Mouse (Mus musculus) A20 (cell line): ENCODE measurements at regions not wholly inside any gene's neighbourhood (a gene's known extent, or its start where the extent isn't known, plus 50 kb on each side); places are given as distances from the start of the nearest gene placed in this dataset.

Source experiments
- DNase-seq: peaks from one replicate; pipeline ENCODE4 v3.0.0-alpha.2; 2011; ENCODE audit warnings: low read depth, low spot score

DNA sequence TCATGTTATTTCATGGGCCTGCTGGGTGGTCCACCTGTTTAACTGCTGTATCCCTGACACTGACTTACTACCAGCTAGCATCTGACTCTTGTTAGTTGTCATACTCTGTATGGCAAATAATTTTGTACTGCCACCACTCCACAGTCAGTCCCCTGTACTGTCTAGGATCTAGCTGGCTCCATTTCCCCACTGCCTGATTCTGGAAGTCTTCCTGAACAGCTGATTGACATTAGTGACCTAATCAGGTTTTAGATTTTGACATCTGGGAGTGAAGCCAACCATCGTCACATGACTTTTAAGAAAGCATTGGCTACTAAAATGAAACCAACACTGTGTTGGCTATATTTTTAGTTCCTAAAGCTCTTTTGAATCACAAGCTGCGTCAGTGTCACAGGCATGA is 711.3 kb downstream of the Bcl11a start:
- no peak for DNase-seq

DNA sequence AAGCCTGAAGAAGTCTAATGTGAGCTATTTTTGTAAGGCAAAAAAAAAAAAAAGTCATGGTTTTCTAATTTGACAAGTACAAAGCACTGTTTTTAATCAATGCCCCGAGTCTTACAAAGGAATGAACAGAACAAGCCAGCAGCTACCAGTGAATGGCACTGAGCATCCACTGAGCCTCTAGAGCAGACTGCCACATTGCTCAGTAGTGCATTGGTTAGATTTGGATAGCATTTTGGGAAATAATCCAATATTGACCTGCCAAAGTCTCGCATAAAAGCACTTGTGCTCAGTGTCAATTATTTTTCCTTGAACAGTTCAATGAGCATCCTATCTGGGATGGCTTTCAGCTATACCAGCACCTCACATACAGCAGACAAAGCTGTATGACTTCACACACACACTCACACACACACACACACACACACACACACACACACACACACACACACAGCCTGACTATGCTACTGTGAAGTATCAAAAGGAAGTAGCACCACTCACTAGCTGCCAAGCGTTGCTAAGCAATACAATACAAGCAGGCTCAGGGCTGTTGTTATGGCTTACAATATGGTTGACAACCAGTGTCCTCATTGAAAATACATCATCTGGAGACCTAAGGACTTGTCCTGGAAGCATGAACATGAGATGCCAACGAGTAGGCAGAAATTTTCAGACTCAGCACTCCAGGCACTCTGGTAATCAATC is 717.8 kb downstream of the Bcl11a start:
- DNase-seq: no peak

DNA sequence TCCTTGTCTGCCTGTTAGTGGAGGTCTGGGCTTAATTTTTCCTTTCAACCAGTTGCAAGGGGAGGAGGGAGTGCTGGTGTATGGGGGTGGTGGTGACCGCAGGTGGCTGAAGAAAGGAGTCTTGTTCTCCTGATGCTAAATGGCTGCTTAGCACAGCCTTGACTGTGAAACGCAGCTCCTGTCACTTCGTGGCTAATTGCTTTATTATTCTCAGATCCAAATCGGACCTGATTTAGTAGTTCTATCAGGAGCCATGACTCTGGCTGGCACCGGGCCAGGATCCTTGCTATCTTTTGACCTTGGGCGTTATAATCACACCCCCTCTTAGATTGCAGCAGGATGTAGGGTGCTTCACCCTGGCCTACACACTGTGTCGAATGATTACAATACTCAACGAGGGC is 726.8 kb downstream of the Bcl11a start:
- DNase-seq: no peak

DNA sequence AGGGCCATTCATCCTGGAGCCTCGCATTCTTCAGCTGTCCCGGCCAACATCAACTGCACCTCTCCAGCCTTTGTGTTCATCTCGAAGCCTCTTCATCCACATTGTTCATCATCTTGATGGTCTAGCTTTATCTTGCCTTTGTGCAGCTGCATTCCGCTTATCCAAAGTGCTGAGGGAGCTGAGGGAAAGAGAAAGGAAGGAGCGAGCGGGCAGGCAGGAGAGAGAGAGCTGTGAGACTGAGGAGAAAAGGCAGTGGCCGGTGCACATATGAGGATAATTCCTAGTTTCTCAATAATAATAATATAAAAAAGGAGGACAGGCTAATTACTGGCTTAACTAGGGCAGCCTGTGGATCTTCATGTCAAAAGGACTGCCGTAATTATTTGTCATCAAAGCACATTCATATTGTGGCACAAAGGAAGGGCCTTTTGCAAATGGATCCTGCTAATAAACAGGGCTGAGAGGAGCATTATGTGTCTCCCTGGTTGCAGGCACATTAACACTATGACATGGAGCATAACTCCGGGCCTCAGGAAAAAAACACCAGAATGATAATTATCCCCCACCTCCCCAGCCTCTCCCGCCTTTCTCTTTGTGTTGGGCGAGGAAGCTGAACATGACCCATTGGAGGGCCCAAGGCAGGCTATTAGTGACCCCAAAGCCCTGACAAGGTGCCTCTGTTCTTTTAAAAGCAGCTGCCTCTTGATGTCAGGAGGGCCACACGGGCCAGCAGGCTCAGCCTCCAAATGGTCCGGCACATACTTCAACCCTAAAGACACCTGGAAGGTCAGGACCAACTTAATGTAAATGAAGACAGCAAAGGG is 751.9 kb downstream of the Bcl11a start:
- no peak for DNase-seq

DNA sequence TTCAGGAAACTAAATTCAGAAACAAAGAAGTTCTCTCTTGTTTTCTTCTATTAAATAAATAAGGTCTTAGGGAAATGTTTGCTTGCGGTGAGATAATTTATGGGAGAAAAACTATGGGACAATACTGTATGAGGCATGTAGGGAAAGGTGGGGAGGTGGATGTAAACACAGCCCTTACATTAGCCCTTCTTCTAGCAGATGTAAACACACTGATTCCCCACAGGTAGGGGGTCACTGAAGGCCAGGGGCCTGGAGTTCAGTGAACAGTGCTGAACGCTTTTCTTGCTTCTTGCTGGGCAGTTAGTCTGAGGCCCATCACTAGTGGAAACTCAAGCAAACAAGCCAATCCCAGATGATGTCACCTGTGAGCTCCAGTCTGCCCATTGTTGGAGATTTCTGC is 752.6 kb downstream of the Bcl11a start:
- no peak for DNase-seq

DNA sequence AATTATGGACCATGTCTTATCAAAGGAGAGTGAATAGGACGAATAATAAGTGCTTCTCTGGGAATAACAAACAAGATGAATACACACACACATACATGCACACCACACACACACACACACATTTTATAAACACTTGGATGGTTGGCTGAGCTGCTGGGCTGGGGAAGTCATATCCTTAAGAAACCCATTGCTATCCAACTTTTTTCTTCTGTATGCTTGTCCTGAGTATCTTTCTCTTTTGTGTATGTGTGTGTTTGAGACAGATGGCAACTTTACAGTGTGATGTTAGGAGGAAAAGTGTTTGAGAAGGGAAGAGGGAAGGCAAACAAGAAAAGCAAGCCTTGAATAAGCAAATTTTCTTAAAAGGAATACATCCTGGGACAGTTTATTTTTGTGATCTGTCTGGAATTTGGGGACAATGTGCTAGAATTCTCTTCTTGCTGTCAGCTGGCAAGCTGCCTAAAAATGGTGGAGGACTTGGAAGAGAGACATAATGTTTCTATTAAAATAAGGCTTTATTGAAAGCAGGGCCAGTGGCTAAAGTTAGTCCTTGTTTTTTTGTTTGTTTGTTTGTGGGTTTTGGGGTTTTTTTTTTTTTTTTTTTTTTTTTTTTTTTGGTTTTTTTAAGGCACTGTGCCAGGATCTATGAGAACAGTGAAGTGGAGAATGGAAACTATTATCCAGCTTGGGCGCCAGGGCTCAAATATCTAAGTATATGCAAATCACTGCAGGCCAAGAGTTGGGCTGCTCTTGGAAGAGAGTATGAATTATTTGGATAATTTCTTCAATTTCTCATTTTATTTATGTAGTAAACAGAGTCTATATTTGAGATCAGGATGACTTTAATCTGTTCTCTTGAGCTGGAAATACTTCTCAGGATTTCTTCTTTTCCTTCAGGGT is 766.2 kb downstream of the Bcl11a start:
- DNase-seq: no peak

DNA sequence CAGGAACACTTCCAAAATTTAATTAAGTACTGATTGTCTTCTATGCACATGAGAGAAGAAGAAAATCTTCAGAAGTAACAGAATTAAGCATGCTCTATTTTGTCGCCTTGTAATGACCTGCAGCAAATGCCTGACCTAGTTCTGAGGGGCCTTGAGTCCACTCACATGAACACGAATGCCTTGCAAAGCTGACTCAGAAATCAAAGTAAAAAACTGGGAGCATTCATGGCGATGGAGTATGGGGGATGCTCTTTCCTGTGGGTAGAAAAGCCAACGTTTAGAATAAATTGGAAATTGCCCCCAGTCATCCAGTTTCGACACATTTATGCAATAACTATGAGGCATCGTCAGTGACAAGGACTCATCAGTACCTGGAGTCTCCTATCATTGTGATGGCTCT is 779.1 kb downstream of the Bcl11a start:
- DNase-seq: no peak

DNA sequence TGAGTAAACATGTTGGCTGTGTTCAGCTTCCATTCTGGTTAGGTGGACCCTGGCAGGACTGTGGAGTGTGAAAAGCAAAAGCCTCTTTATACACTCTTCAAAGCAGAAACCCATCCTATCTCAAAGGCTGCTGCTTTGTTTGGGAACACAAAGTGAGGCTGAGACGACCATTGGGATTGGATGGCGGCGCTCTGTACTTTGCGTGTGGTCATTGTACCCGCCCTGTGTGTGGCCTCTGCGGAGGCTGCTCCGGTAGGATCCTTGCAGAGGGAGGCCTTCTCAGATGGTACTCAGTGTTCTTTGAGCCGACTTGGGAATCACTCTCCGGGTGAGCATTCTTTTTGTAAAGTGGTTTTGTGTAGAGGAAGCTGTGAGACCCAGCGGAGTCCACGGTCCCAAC is 786.8 kb downstream of the Bcl11a start:
- no peak for DNase-seq

DNA sequence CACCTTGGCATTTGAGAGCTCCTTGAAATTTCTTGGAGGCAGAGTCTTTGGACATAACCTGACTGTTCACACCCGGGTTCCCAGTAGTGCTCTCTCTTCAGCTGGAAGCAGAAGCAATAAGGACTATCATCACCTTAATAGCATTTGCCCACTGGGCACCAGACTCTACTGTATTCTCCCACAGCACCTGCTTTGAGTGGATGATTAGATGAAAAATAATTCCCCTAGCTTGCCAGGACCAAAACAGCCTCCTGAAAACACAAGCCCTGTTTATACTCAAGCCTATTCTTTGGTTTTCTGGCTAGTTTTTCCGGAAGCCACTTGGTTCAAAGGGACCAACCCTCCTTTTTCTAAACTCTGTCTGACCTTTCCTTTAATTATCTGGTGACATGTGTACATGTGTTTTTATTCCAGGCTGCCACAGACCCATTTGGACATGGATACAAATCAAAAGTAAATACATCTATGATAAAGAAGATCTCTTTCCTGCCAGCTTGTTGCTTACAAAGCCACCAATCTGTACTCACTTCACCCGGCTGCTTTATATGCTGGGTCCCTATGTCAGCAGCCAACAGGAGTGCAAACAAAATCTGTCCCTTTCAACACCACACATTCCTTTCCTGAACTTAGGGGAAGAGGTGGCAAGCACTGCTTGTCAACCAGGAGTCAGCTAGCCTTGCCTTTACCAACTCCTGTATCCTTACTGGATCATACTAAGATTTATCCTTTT is 787.4 kb downstream of the Bcl11a start:
- no peak for DNase-seq
